Mouse (Mus musculus) erythroblast, embryonic 14.5 days (primary cell): ENCODE data around the gene Anxa8.

ENCODE experiments used
- GATA1 ChIP-seq: IDR thresholded peaks from 2 replicates; pipeline ENCODE4 v1.6.1; 2012; ENCODE audit warnings: low read length, inconsistent platforms, mixed read lengths
- TAL1 ChIP-seq: IDR thresholded peaks from 3 replicates; pipeline ENCODE4 v1.6.1; 2012; ENCODE audit warnings: low read length, inconsistent platforms, mixed read lengths

- no peak for TF ChIP-seq GATA1
- no peak for TF ChIP-seq TAL1
These were observed 5.7 kb downstream of the Anxa8 start for GRCm38 (mm10) chr14:34091475-34091874.
